Mouse (Mus musculus) hindbrain, embryonic 16.5 days (tissue): ENCODE measurements around the gene Adgrb3. TPM values are rescaled to one million over a fixed set of nuclear protein-coding genes. Genes with fewer than 3 reads are reported as not detected.
A peak's percentile ranks its signal among the peaks of the same experiment; 100 is the strongest.

Source experiments
- ATAC-seq: fragments of 200-750 bp; cut with Nextera tagmentation; 2 replicates; pipeline ENCODE4 v1.8.0; 2017; ENCODE audit warnings: moderate TSS enrichment, moderate library complexity
- H3K27ac ChIP-seq: fragments of 300-500 bp; sonication (generic); 2 replicates; pipeline ENCODE4 v1.5.1; 2014; ENCODE audit warnings: low read depth, mild to moderate bottlenecking, control low read depth, low read length, moderate library complexity
- H3K27me3 ChIP-seq: fragments of 300-500 bp; sonication (generic); replicated peaks from 2 replicates; pipeline ENCODE4 v1.6.1; 2014; ENCODE audit warnings: low read length; ENCODE audit not compliant: control insufficient read depth, insufficient read depth
- H3K36me3 ChIP-seq: fragments of 300-500 bp; sonication (generic); 2 replicates; pipeline ENCODE4 v1.6.1; 2014; ENCODE audit warnings: mild to moderate bottlenecking, low read length, moderate library complexity, mixed read lengths; ENCODE audit not compliant: control insufficient read depth, insufficient read depth
- H3K4me1 ChIP-seq: fragments of 300-500 bp; sonication (generic); 2 replicates; pipeline ENCODE4 v1.6.1; 2014; ENCODE audit warnings: low read depth, low read length; ENCODE audit not compliant: control insufficient read depth, insufficient read depth
- H3K4me2 ChIP-seq: fragments of 300-500 bp; sonication (generic); 2 replicates; pipeline ENCODE4 v1.6.1; 2014; ENCODE audit warnings: mild to moderate bottlenecking, low read length, control low read depth, moderate library complexity
- H3K4me3 ChIP-seq: fragments of 300-500 bp; sonication (generic); 2 replicates; pipeline ENCODE4 v1.5.1; 2014; ENCODE audit warnings: mild to moderate bottlenecking, low read length, control low read depth, moderate library complexity
- H3K9ac ChIP-seq: fragments of 300-500 bp; sonication (generic); 2 replicates; pipeline ENCODE4 v1.6.1; 2014; ENCODE audit warnings: low read depth, mild to moderate bottlenecking, control low read depth, low read length, moderate library complexity
- H3K9me3 ChIP-seq: fragments of 300-500 bp; sonication (generic); 2 replicates; pipeline ENCODE4 v1.6.1; 2014; ENCODE audit warnings: mild to moderate bottlenecking, low read length, moderate library complexity; ENCODE audit not compliant: control insufficient read depth
- WGBS: fragments of 180-500 bp; shearing (Covaris S2); extraction: QIAGEN DNeasy Blood & Tissue Kit; methylation state at CpG from one replicate; pipeline ENCODE4 v1.1.7; 2014; 5-methylcytosine and 5-hydroxymethylcytosine counted together
- polyA plus RNA-seq: library from polyadenylated mRNA; unstranded; fragments of >200 nt; fragmentation: Nextera tagmentation; extraction: Ambion mirVana; gene quantifications from 2 replicates; pipeline ENCODE4 v1.2.1, GENCODE M21; 2015

Gene Adgrb3
- polyA plus RNA-seq, 1 experiment from 2014 or later = 52.9 TPM

DNA sequence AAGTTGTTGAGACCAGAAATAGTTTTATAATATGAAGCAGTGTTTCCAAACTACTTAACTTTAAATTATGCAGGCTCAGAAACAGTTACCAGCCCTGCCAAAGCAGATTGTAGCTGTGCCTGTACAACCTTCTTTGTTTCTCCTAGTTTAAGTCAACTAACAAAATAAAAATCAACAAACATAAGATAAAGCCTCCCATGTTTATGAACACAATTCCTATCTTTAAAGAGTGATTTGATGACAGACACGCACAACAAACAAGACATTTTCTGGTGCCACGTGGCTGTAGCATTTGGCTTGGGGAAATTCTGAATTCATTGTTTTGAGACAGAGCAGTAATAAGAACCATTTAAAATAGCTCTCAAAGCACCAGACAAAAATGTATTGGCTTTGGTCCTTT, 60.5 kb downstream of the Adgrb3 start:
- no peak for ATAC-seq
- 77% methylated on average over 2 of the region's 2 CpGs for WGBS
- Histone ChIP-seq H3K4me3 (no peak overlapping the region), H3K27me3 (no peaks in the 10 kb centered on the region), H3K27ac (no peak overlapping the region), H3K9me3 (no peaks in the 10 kb centered on the region), H3K4me1 (no peaks in the 10 kb centered on the region), H3K4me2 (no peak overlapping the region), H3K9ac (no peak overlapping the region), H3K36me3 (no peaks in the 10 kb centered on the region)

DNA sequence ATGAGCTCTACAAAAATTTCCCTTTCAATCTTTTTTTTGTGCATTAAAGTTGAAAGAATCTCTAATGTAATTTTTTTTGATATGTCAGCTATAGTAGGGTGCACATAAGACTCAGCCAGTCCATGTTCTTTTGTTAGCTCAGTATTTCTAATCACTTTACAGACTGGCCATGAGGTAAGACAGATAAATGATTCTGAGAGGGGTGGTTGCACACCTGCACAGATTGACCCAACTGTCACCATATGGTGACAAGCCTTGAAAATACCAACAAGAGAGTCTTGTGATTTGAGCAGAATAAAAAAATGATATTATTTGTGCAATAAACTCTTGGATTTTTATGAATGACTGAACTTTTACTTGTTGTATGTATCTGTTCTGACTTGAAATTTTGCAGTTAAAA, 74.2 kb downstream of the Adgrb3 start:
- ATAC-seq = no peak
- Histone ChIP-seq H3K4me2 (no peak overlapping the region), H3K9me3 (no peaks in the 10 kb centered on the region), H3K9ac (no peak overlapping the region), H3K27ac (no peak overlapping the region), H3K4me3 (no peak overlapping the region), H3K36me3 (no peaks in the 10 kb centered on the region), H3K27me3 (no peaks in the 10 kb centered on the region), H3K4me1 (no peaks in the 10 kb centered on the region)

DNA sequence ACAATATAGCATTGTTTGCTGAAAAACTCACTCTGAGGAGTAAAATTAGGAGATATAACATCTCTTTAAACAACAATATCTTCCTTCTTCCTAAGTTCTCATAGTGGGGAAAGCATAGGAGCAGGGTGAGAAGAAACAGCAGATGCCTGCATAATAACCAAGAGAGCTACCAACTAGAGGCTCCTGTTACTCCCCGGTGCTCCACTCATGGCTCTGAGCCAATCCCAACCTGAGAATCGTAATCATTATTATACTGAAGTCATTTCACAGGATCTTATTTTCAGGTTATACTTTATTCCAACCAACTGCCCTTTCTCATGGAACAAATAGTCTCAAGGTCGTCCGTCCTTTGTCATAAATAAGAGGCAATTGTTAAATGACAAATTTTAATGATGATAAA, 75.0 kb downstream of the Adgrb3 start:
- no peak overlapping the region for H3K9ac ChIP-seq
- H3K4me1 ChIP-seq = no peaks in the 10 kb centered on the region
- no peaks in the 10 kb centered on the region for H3K27me3 ChIP-seq
- H3K27ac ChIP-seq = no peak overlapping the region
- 60% methylated on average over 4 of the region's 4 CpGs for WGBS
- H3K4me2 ChIP-seq = no peak overlapping the region
- no peak overlapping the region for H3K4me3 ChIP-seq
- no peaks in the 10 kb centered on the region for H3K9me3 ChIP-seq
- ATAC-seq = no peak
- no peaks in the 10 kb centered on the region for H3K36me3 ChIP-seq

DNA sequence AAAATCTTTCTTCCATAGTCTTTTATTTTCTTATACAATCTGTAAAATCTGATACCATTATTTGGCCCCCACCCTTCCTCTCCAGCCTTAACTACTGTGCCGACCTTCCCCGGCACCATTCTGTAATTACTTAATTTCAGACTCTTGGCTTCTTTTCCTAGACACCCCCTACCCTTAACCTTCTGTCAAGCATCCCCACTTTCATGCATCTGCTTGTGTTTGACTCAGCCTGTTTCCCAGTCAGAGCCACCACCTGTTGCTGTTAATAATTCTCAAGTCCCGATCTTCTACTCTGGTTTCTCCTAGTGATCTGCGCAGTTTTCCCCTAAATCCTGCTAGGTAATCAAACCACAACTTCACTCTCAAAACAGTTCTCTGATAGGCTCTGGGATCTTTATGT, 83.9 kb downstream of the Adgrb3 start:
- WGBS = 76% methylated on average over 4 of the region's 4 CpGs
- H3K4me2 ChIP-seq = no peak overlapping the region
- H3K27me3 ChIP-seq = no peaks in the 10 kb centered on the region
- H3K4me1 ChIP-seq = no peaks in the 10 kb centered on the region
- H3K36me3 ChIP-seq = no peaks in the 10 kb centered on the region
- H3K9ac ChIP-seq = no peak overlapping the region
- H3K27ac ChIP-seq = no peak overlapping the region
- H3K4me3 ChIP-seq = no peak overlapping the region
- ATAC-seq = peak; percentile 56; the same call in 1 of the 2 replicates
- H3K9me3 ChIP-seq = no peaks in the 10 kb centered on the region

DNA sequence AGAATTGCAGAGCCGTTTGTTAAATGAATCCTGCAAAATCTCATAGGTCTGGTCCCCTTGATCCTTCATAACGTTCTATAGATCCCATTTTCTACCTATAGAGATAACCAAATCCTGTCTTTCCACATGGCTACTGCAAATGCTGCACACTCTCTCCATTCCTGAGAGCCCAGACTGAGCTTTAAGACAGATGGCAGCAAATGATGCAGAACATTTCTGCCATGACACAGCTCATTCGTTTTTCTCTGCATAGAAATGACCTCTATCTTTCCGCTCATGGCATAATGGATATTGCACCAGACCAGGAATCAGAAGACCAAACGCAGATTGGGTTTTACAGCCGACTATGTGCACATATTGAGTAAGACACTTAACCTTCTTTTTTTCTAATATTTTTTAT, 84.8 kb downstream of the Adgrb3 start:
- H3K27ac ChIP-seq = no peak overlapping the region
- no peaks in the 10 kb centered on the region for H3K27me3 ChIP-seq
- no peaks in the 10 kb centered on the region for H3K36me3 ChIP-seq
- WGBS = 65% methylated on average over 6 of the region's 6 CpGs
- H3K4me2 ChIP-seq = no peak overlapping the region
- no peak overlapping the region for H3K9ac ChIP-seq
- peak; percentile 71; the same call in 1 of the 2 replicates for ATAC-seq
- no peaks in the 10 kb centered on the region for H3K9me3 ChIP-seq
- H3K4me1 ChIP-seq = no peaks in the 10 kb centered on the region
- no peak overlapping the region for H3K4me3 ChIP-seq

DNA sequence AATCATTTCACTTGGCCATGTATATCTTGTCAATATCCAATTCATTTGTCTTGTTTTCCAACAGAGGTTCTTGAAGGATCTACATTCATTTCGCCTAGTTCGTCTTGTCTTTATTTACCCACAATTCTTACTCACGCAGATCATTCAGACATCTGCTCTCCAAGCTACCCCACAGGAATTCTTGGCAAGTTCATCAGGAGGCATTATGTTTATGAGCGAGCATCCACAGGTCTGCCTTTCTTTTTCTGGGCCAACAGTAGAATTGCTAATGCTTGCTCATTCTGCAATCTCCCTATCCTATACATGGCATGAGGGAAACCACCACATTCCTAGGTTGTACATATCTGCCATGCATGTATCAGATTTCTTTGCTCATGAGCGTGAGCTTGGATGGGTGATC, 99.7 kb downstream of the Adgrb3 start:
- Histone ChIP-seq H3K9me3 (no peaks in the 10 kb centered on the region), H3K27ac (no peak overlapping the region), H3K27me3 (no peaks in the 10 kb centered on the region), H3K36me3 (no peaks in the 10 kb centered on the region), H3K9ac (no peak overlapping the region), H3K4me3 (no peak overlapping the region), H3K4me1 (no peaks in the 10 kb centered on the region), H3K4me2 (no peak overlapping the region)
- 87% methylated on average over 5 of the region's 5 CpGs for WGBS
- ATAC-seq = no peak

DNA sequence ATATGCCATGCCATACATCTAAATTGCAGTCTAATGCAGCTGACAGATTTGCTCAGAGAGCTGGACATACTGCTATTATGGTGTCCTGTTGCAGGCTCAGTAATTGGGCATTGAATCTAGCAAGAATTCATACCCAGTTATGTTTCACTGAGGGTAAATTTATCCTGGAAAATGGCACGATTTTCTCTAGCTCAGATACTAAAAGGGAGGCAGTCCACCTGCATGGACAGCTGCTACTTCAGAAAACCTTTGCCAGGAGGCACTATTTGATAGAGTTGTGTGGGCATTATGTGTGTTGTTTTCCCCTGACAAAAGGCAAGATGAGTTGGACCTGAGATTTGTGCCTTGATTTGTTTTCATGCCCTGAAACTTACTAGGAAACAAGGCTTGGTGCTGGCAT, 118.0 kb downstream of the Adgrb3 start:
- ATAC-seq = no peak
- H3K27ac ChIP-seq = no peak overlapping the region
- no peaks in the 10 kb centered on the region for H3K27me3 ChIP-seq
- no peaks in the 10 kb centered on the region for H3K36me3 ChIP-seq
- H3K9ac ChIP-seq = no peak overlapping the region
- H3K4me2 ChIP-seq = no peak overlapping the region
- no peaks in the 10 kb centered on the region for H3K9me3 ChIP-seq
- no peak overlapping the region for H3K4me3 ChIP-seq
- H3K4me1 ChIP-seq = no peaks in the 10 kb centered on the region
- 52% methylated on average over 1 of the region's 1 CpGs for WGBS

DNA sequence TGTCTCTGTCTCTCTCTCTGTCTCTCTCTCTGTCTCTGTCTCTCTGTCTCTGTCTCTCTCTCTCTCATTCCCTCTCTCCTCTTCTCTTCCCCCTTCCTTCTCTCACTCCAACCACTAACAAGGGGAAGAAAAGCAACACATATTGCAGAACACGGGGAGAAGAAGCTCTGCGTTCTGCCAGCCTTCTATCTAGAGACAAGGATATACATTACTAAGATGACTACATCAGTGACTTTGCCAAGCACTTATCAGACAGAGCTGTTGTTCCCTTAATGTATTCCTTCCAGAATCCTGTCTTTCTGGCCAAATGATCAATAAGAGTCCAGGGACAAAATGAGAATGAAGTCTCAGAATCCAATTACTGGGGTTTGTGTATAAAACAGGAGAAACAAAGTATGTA, 123.2 kb downstream of the Adgrb3 start:
- Histone ChIP-seq H3K9ac (no peak overlapping the region), H3K36me3 (no peaks in the 10 kb centered on the region), H3K27me3 (no peaks in the 10 kb centered on the region), H3K4me1 (no peaks in the 10 kb centered on the region), H3K27ac (no peak overlapping the region), H3K4me3 (no peak overlapping the region), H3K4me2 (no peak overlapping the region), H3K9me3 (no peaks in the 10 kb centered on the region)
- WGBS = 88% methylated on average over 2 of the region's 2 CpGs
- no peak for ATAC-seq

DNA sequence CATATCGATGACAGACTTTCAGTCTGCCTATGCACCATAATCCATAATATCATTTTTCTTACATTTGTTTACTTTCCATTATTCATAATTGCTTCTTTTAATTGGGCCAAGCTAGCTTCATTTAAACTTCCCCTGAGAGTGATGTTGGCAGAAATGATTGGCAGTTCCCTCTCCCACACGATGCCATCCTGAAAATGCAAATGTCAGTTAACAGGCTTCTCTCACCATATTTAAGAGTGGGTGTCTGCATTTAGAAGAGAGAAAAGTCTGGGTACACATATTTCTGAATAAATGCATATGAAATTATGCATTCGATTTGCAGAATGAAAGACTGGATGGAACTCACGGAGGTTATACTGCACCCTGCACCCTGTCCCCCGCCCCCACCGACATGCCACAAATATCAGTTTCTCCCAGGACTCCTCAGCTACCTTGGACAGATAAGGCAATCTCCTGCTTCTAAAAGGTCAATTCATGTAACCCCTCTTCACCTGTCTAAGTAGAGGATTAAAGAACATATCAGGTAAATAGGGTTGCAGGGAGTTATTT, 130.7 kb downstream of the Adgrb3 start:
- WGBS = 77% methylated on average over 6 of the region's 6 CpGs
- H3K27me3 ChIP-seq = no peaks in the 10 kb centered on the region
- ATAC-seq = peak; percentile 45; the same call in 1 of the 2 replicates
- H3K9me3 ChIP-seq = no peaks in the 10 kb centered on the region
- H3K9ac ChIP-seq = no peak overlapping the region
- no peak overlapping the region for H3K4me3 ChIP-seq
- H3K27ac ChIP-seq = no peak overlapping the region
- no peak overlapping the region for H3K4me2 ChIP-seq
- no peaks in the 10 kb centered on the region for H3K4me1 ChIP-seq
- H3K36me3 ChIP-seq = no peaks in the 10 kb centered on the region

DNA sequence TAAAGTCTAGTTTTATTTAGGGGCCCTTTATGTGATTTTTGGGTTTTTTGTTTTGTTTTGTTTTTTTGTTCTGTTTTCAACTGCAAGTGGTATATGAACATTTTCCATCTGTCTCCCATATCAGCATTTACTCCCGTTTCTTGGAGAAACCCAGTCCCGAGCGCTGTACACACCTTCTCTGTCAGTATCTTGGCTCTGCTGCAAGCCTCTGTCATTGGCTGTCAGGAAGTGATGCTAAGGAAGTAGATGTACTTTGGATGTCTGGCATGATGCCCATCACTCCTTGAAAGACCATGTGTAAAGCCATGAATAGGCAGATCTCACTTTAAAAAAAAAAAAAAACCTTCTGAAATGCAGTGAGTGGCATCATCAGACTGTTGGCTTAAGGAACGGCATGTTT, 132.3 kb downstream of the Adgrb3 start:
- Histone ChIP-seq H3K9me3 (no peaks in the 10 kb centered on the region), H3K36me3 (no peaks in the 10 kb centered on the region), H3K9ac (no peak overlapping the region), H3K27me3 (no peaks in the 10 kb centered on the region), H3K27ac (no peak overlapping the region), H3K4me1 (no peaks in the 10 kb centered on the region), H3K4me2 (no peak overlapping the region), H3K4me3 (no peak overlapping the region)
- WGBS = 82% methylated on average over 4 of the region's 4 CpGs
- ATAC-seq = no peak
